ENCODE assay signal across 9 mouse cellular contexts in genomic region chr4:117156372-117156771, GRCm38 (mm10). TPM values are rescaled to one million over a fixed set of nuclear protein-coding genes. Genes with fewer than 3 reads are reported as not detected.
DNase-seq lines count a peak whose midpoint lies in the region; ATAC-seq and TF ChIP-seq lines count a peak whose summit lies in the region.
"Had no signal": no experiment of that assay in that cellular context is flagged by ENCODE, and none has a peak within 500 bp of the region (broad histone marks: within the 10 kb centered on the region; RNA-seq: fewer than 3 reads in every experiment).

No protein-coding gene starts in this region.

- no peak for ATAC-seq in forebrain, embryonic 16.5 days
- no peak for ATAC-seq in liver, embryonic 16.5 days (ENCODE audit: low read depth)

- peak overlapping the region; percentile 40 for H3K4me2 ChIP-seq in forebrain, embryonic 16.5 days (ENCODE audit: low read length)
- H3K4me2 ChIP-seq in liver, embryonic 16.5 days (ENCODE audit: low read depth, low read length) = peak overlapping the region; percentile 82

- peaks cover 7% of the 10 kb centered on the region for H3K36me3 ChIP-seq in heart, adult 2 months (ENCODE audit: control insufficient read depth, insufficient read depth, low read length)
- H3K36me3 ChIP-seq in C2C12 (ENCODE audit: control insufficient read depth, insufficient read depth) = peaks cover 72% of the 10 kb centered on the region
- peaks cover 23% of the 10 kb centered on the region for H3K36me3 ChIP-seq in forebrain, embryonic 16.5 days (ENCODE audit: control insufficient read depth, insufficient read depth)
- peaks cover 34% of the 10 kb centered on the region for H3K36me3 ChIP-seq in liver, embryonic 16.5 days (ENCODE audit: control insufficient read depth, insufficient read depth)

- no peaks in the 10 kb centered on the region for H3K27me3 ChIP-seq in heart, adult 2 months (ENCODE audit: control insufficient read depth, insufficient read depth, low read length)
- no peaks in the 10 kb centered on the region for H3K27me3 ChIP-seq in C2C12 (ENCODE audit: control insufficient read depth, insufficient read depth, insufficient read length)
- no peaks in the 10 kb centered on the region for H3K27me3 ChIP-seq in forebrain, embryonic 16.5 days (replicated peaks; ENCODE audit: control insufficient read depth, insufficient read depth, low read length)
- H3K27me3 ChIP-seq in liver, embryonic 16.5 days (ENCODE audit: control insufficient read depth, insufficient read depth, low read depth, low read length) = no peaks in the 10 kb centered on the region

- peak overlapping the region; percentile 78 for H3K27ac ChIP-seq in heart, adult 2 months
- no peak overlapping the region for H3K27ac ChIP-seq in forebrain, embryonic 16.5 days (ENCODE audit: low read length)
- peak overlapping the region; percentile 81 for H3K27ac ChIP-seq in liver, embryonic 16.5 days (ENCODE audit: low read length)

- no peaks in the 10 kb centered on the region for H3K9me3 ChIP-seq in forebrain, embryonic 16.5 days (ENCODE audit: control insufficient read depth, low read length)
- H3K9me3 ChIP-seq in liver, embryonic 16.5 days (replicated peaks; ENCODE audit: control insufficient read depth, low read length) = no peaks in the 10 kb centered on the region

- H3K4me3 ChIP-seq in heart, adult 2 months = peak overlapping the region; percentile 66
- H3K4me3 ChIP-seq in C2C12 (ENCODE audit: insufficient read depth, poor library complexity, severe bottlenecking) = peak overlapping the region; percentile 95
- peak overlapping the region; percentile 72 for H3K4me3 ChIP-seq in forebrain, embryonic 16.5 days (replicated peaks; ENCODE audit: low read length)
- H3K4me3 ChIP-seq in liver, embryonic 16.5 days (ENCODE audit: low read depth, low read length) = peak overlapping the region; percentile 92

- H3K4me1 ChIP-seq in heart, adult 2 months (ENCODE audit: control insufficient read depth, insufficient read depth, low read length) = peaks cover 3% of the 10 kb centered on the region; the same call in 1 of the 2 replicates
- peaks cover 11% of the 10 kb centered on the region; the same call in 1 of the 2 replicates for H3K4me1 ChIP-seq in forebrain, embryonic 16.5 days (replicated peaks; ENCODE audit: control insufficient read depth, insufficient read depth, low read length)
- peaks cover 21% of the 10 kb centered on the region for H3K4me1 ChIP-seq in liver, embryonic 16.5 days (ENCODE audit: control insufficient read depth, low read depth, low read length)

- peaks cover 42% of the 10 kb centered on the region for H3K79me3 ChIP-seq in C2C12 (ENCODE audit: low read depth)

- WGBS in heart, adult 2 months = 25% methylated on average over 6 of the region's 6 CpGs
- WGBS in forebrain, embryonic 16.5 days = 25% methylated on average over 6 of the region's 6 CpGs
- WGBS in liver, embryonic 16.5 days (ENCODE audit: insufficient replicate concordance) = 21% methylated on average over 6 of the region's 6 CpGs

- no peaks in the 10 kb centered on the region for H3K79me2 ChIP-seq in heart, adult 2 months (replicated peaks; ENCODE audit: control insufficient read depth, insufficient read depth, low read length)
- peaks cover 47% of the 10 kb centered on the region for H3K79me2 ChIP-seq in C2C12 (ENCODE audit: control insufficient read depth, insufficient read depth)

- no peak for TF ChIP-seq POLR2A in heart, adult 2 months (IDR thresholded peaks at IDR 0.05; ENCODE audit: insufficient read depth, low read depth, low read length)

- no peak for DNase-seq in heart, adult 2 months
- DNase-seq in heart, adult 18-20 months = no peak
- DNase-seq in adrenal gland, postnatal 25 days = no peak
- no peak for DNase-seq in spleen, postnatal 14 days (ENCODE audit: low spot score in 2 of 2)
- no peak for DNase-seq in kidney, adult 9 months

- no peak for TF ChIP-seq CTCF in heart, adult 2 months (IDR thresholded peaks at IDR 0.05)
- no peak for TF ChIP-seq CTCF in C2C12 (IDR thresholded peaks at IDR 0.05; ENCODE audit: control insufficient read depth, insufficient read depth, insufficient read length)

- no peak overlapping the region for H3K9ac ChIP-seq in heart, adult 2 months (ENCODE audit: low read depth, low read length)
- H3K9ac ChIP-seq in forebrain, embryonic 16.5 days (replicated peaks; ENCODE audit: low read depth, low read length) = peak overlapping the region; percentile 86; the same call in 1 of the 2 replicates
- peak overlapping the region; percentile 88 for H3K9ac ChIP-seq in liver, embryonic 16.5 days (ENCODE audit: low read depth, low read length)

- no peak overlapping the region for H3ac ChIP-seq in C2C12 (ENCODE audit: control insufficient read depth, insufficient read length, low read depth)

- TF ChIP-seq EP300 in heart, adult 2 months (IDR thresholded peaks at IDR 0.05; ENCODE audit: insufficient read depth, low read depth, low read length) = no peak

- intact Hi-C loops in heart, adult 2 months (cut with DNase I) = loop anchor here (2.0 kb wide), 1 partner anchor 26 kb away; the partner anchor contains the start of gene Kif2c

TF ChIP-seq in C2C12, 6 proteins besides CTCF, POLR2A, EP300 and RAD21:
- no peak for TF ChIP-seq CEBPB (IDR thresholded peaks at IDR 0.05; ENCODE audit: low read depth)
- TF ChIP-seq MAX (IDR thresholded peaks at IDR 0.05) = no peak
- TF ChIP-seq FOSL1 (IDR thresholded peaks at IDR 0.05; ENCODE audit: insufficient read depth, low read length, poor library complexity, severe bottlenecking) = no peak
- no peak for TF ChIP-seq MYOD1 (IDR thresholded peaks at IDR 0.05; ENCODE audit: control insufficient read depth, insufficient read length, low read depth)
- no peak for TF ChIP-seq MYOG (IDR thresholded peaks at IDR 0.05; ENCODE audit: control insufficient read depth, extremely low read depth, insufficient read length)
- TF ChIP-seq USF1 (IDR thresholded peaks at IDR 0.05; ENCODE audit: low read depth) = no peak

RNA-seq across cellular contexts. Expression of gene Rps8, which starts 0.3 kb away (rescaled TPM):
- 100 to 1,000 TPM; 553 to 608 TPM for total RNA-seq in heart, adult 2 months (2021)
- polyA plus RNA-seq in heart, adult 2 months (2012; rRNA removed) = 315 and 381 TPM in 2 replicates
- total RNA-seq in heart, adult 18-20 months (2021) = 100 to 1,000 TPM; 587 to 633 TPM
- polyA plus RNA-seq in C2C12 (2012; fragmentation: generic; extraction: Trizol) = 3,482 TPM
- polyA plus RNA-seq in forebrain, embryonic 16.5 days (2015; fragmentation: Nextera tagmentation; extraction: Ambion mirVana) = 418 and 427 TPM in 2 replicates
- polyA plus RNA-seq in liver, embryonic 16.5 days (2015; fragmentation: Nextera tagmentation; extraction: Ambion mirVana) = 514 and 522 TPM in 2 replicates
- 876 and 1,008 TPM in 2 replicates for total RNA-seq in adrenal gland, postnatal 25 days (2021)

RNA-seq across cellular contexts. Expression of gene Plk3, which starts 22.6 kb away (rescaled TPM):
- total RNA-seq in heart, adult 2 months (2021) = 1 to 10 TPM; 1.4 to 1.9 TPM
- polyA plus RNA-seq in heart, adult 2 months (2012; rRNA removed) = 4.5 and 4.7 TPM in 2 replicates
- total RNA-seq in heart, adult 18-20 months (2021) = 1 to 10 TPM; 1.4 TPM
- polyA plus RNA-seq in C2C12 (2012; fragmentation: generic; extraction: Trizol) = 15.2 TPM
- 9.6 and 10.2 TPM in 2 replicates for polyA plus RNA-seq in forebrain, embryonic 16.5 days (2015; fragmentation: Nextera tagmentation; extraction: Ambion mirVana)
- polyA plus RNA-seq in liver, embryonic 16.5 days (2015; fragmentation: Nextera tagmentation; extraction: Ambion mirVana) = 2.2 TPM in 2 replicates
- total RNA-seq in adrenal gland, postnatal 25 days (2021) = 4.6 and 5.2 TPM in 2 replicates

RNA-seq across cellular contexts. Expression of gene Kif2c, which starts 26.1 kb away (rescaled TPM):
- under 1 TPM; 0.14 to 0.26 TPM for total RNA-seq in heart, adult 2 months (2021)
- 0.25 and 0.41 TPM in 2 replicates for polyA plus RNA-seq in heart, adult 2 months (2012; rRNA removed)
- under 1 TPM; 0.30 to 0.36 TPM for total RNA-seq in heart, adult 18-20 months (2021)
- polyA plus RNA-seq in C2C12 (2012; fragmentation: generic; extraction: Trizol) = 49.2 TPM
- polyA plus RNA-seq in forebrain, embryonic 16.5 days (2015; fragmentation: Nextera tagmentation; extraction: Ambion mirVana) = 27.2 and 33.2 TPM in 2 replicates
- 26.8 and 28.9 TPM in 2 replicates for polyA plus RNA-seq in liver, embryonic 16.5 days (2015; fragmentation: Nextera tagmentation; extraction: Ambion mirVana)
- 2.8 and 4.7 TPM in 2 replicates for total RNA-seq in adrenal gland, postnatal 25 days (2021)

RNA-seq across cellular contexts. Expression of gene Tctex1d4, which starts 29.8 kb away (rescaled TPM):
- total RNA-seq in heart, adult 2 months (2021) = not detected
- polyA plus RNA-seq in heart, adult 2 months (2012; rRNA removed) = 0.29 and 4.2 TPM in 2 replicates
- under 1 TPM in 1 of 2 experiments, not detected in 1; 0.64 TPM for total RNA-seq in heart, adult 18-20 months (2021)
- polyA plus RNA-seq in C2C12 (2012; fragmentation: generic; extraction: Trizol) = 0.12 TPM
- 0.35 and 0.53 TPM in 2 replicates for polyA plus RNA-seq in forebrain, embryonic 16.5 days (2015; fragmentation: Nextera tagmentation; extraction: Ambion mirVana)
- polyA plus RNA-seq in liver, embryonic 16.5 days (2015; fragmentation: Nextera tagmentation; extraction: Ambion mirVana) = 0.11 TPM in 1 of 2 replicates, not detected in the other
- total RNA-seq in adrenal gland, postnatal 25 days (2021) = not detected in 2 replicates
- total RNA-seq: left cerebral cortex, postnatal 25 days had no signal

RNA-seq across cellular contexts. Expression of gene Btbd19, which starts 30.8 kb away (rescaled TPM):
- total RNA-seq in heart, adult 2 months (2021) = 1 to 10 TPM; 2.9 to 3.2 TPM
- 6.6 and 12.2 TPM in 2 replicates for polyA plus RNA-seq in heart, adult 2 months (2012; rRNA removed)
- total RNA-seq in heart, adult 18-20 months (2021) = 1 to 10 TPM; 3.4 to 3.5 TPM
- 23.7 TPM for polyA plus RNA-seq in C2C12 (2012; fragmentation: generic; extraction: Trizol)
- 4.3 and 4.8 TPM in 2 replicates for polyA plus RNA-seq in forebrain, embryonic 16.5 days (2015; fragmentation: Nextera tagmentation; extraction: Ambion mirVana)
- polyA plus RNA-seq in liver, embryonic 16.5 days (2015; fragmentation: Nextera tagmentation; extraction: Ambion mirVana) = 1.5 and 1.8 TPM in 2 replicates
- total RNA-seq in adrenal gland, postnatal 25 days (2021) = 8.3 and 9.4 TPM in 2 replicates

Comparison
In these comparisons a context has a peak if more than half of its experiments do, and no peak if none do; other contexts are left out.
1. RNA of gene Kif2c, which starts 26.1 kb away (polyA plus RNA-seq): 49.2 TPM in C2C12 (single experiment), 27.2 to 33.2 TPM in forebrain, embryonic 16.5 days and 26.8 to 28.9 TPM in liver, embryonic 16.5 days; 0.25 to 0.41 TPM in heart, adult 2 months; every median in the first group is over 10 times any median in the second.
2. Peak in every context shown above with its lines, with median percentiles within 50 percentile points of each other: H3K4me3 ChIP-seq.